Mouse (Mus musculus) urinary bladder, postnatal 25 days (tissue): ENCODE measurements around the gene Trap1a.
"Not testable (repeated sequence)": the region's sequence is repeated elsewhere in the genome, so short reads cannot be mapped to it uniquely, and the experiment has no call there.

Source experiments
- DNase-seq: peaks from one replicate; pipeline ENCODE4 v3.0.0; 2022; ENCODE audit warnings: low spot score

The Trap1a gene

DNA sequence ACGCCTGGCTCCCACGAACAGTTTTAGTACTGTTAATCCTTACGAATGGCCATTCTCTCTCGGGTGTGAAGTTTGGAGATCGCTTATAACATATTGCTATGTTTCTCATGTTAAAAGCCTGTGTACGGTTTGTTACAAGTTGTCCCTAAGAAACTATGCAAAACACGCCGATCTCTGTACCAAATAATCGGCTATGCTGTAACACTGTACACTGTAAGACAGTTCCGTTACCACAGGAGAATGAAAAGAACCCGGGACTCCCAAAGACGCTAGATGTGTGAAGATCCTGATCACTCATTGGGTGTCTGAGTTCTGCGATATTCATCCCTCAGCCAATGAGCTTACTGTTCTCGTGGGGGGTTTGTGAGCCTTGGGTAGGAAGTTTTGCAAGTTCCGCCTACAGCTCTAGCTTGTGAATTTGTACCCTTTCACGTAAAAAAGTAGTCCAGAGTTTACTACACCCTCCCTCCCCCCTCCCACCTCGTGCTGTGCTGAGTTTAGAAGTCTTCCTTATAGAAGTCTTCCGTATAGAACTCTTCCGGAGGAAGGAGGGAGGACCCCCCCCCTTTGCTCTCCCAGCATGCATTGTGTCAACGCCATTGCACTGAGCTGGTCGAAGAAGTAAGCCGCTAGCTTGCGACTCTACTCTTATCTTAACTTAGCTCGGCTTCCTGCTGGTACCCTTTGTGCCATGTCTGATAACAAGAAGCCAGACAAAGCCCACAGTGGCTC, at the start of gene Trap1a:
Trap1a (plus strand) TSS at position 421 of the 732 bp plus-strand sequence.
- no peak for DNase-seq

GRCm38 (mm10) chrX:139293114-139293513, 40.4 kb upstream of the Trap1a start:
- no peak for DNase-seq

GRCm38 (mm10) chrX:139295325-139295724, 38.2 kb upstream of the Trap1a start:
- no peak for DNase-seq

DNA sequence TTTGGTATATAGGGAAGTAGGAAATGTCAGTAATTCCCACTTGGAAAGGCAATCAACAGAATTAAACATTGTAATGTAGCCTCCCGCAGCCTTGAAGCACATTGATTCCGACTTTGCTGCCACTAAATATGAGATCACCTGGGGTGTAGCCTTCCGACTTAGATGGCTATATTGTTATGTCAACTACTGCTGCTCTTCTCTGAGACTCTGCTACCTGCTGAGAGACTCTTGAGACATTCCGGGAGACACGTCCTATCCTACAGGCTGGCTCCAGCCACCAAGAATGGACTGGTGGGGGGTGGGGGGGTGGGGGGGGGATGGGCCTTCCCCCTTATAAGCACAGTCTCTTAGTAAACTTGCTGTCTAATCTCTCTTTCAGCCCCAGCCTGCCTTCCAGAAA, 16.1 kb upstream of the Trap1a start:
- DNase-seq = not testable (repeated sequence)

GRCm38 (mm10) chrX:139332583-139332982, 900 bp upstream of the Trap1a start:
- DNase-seq = no peak

GRCm38 (mm10) chrX:139334504-139335418, 1.3 kb downstream of the Trap1a start:
- no peak for DNase-seq

GRCm38 (mm10) chrX:139335419-139336074, 2.1 kb downstream of the Trap1a start:
- DNase-seq = no peak

DNA sequence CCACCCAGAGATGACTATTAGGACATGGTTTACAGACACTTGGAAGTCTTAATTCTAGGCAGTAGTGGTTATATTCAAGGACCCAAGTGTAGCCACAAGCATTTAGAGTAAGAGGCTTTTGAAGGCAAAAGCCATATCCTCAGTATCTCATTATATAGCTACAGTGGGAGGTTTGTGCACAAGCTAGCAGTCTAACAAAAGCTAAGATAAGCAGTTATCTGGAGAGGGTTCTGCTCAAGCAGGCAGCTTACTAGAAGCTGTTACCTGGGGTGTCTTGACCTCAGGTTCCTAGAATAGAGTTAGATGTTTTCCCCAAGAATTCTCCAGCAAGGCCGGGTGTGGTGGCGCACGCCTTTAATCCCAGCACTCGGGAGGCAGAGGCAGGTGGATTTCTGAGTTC, 6.1 kb downstream of the Trap1a start:
- no peak for DNase-seq

DNA sequence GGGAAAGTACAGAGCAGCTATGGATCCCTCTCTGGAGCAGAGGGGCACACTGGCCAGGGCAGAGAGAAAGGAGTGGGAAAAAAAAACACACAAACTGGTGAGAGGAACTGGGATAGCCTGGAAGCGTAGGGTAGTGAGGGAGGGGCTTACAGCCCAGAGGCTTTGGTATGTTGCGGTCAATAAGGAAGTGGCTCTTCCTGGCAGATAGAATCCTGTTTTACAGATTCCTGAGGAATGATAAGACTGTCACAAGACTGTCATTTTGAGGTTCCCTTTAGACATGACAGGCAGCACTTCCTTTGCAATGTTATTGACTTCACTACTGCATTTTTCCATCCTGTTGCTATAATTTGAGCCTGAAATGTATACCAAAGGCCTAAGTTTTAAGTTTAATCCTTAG, 7.7 kb downstream of the Trap1a start:
- no peak for DNase-seq

GRCm38 (mm10) chrX:139352192-139352772, 18.8 kb downstream of the Trap1a start:
- DNase-seq = no peak

GRCm38 (mm10) chrX:139357639-139358260, 24.3 kb downstream of the Trap1a start:
- DNase-seq = no peak

DNA sequence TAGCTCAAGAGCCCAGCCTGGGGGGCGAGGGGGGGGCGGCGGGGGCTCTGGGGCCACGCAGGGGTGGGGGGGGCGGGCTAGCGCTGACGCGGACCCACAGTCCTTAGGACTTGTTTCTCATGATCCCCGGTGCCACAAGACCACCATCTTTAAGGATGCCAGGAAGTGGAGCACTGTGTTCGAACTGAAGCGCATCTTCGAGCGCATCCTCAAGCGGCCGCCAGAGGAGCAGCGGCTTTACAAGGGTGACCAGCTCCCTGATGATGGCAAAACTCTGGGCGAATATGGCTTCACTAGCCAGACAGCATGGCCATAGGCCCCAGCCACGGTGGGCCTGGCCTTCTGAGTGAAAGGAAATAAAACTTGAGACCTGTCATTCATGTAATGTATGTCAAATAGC, 24.9 kb downstream of the Trap1a start:
- no peak for DNase-seq

DNA sequence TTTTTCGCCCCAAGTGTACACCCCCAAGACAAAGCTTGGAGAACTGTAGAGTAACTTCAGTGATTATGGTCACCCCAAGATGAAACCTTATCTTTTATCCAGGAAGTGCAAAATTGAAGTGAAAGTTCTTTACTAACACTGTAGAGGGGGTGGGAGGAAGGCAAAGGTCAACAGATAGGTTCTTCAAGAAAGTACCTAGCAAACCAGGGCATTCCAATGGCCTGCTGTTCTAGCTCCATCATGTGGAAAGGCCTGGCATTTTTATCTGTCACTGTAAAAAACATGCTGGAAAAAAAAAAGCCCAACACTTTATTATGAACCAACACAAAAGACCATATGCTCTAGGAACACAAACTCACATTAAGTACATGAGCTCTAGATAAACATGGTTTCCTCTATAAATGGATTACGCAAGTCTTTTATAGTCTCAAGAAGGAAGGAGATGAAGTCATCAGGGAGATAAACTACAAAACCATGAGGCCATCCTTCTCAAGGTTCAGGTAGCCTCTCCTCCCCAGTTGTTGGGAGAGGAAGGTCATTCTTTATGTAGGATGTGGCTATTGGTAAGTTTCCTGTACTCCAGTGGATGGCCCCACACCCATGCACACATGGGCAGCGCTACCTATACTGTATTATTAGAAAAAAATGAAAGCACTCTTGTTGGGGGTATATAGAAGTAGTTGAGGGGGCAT, 33.5 kb downstream of the Trap1a start:
- no peak for DNase-seq

DNA sequence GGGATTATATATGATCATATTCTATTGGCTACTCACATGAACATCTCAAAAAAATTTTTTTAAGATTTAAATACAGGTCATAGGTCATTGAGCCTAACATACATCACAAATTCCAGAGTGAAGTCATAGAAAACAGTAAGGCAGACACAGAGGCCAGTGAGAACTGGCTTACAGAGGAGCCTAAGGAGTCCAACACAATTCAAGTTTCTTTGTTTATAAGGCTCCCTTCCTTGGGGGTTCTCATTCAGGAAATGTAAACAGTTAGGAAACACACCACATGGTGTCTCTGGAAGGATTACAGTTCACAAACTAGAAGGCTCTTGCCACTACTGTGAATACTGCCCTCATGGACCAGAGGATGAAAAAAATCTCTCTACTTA, 34.0 kb downstream of the Trap1a start:
- no peak for DNase-seq

- DNase-seq = no peak
These were observed 35.6 kb downstream of the Trap1a start for GRCm38 (mm10) chrX:139369122-139369521.

DNA sequence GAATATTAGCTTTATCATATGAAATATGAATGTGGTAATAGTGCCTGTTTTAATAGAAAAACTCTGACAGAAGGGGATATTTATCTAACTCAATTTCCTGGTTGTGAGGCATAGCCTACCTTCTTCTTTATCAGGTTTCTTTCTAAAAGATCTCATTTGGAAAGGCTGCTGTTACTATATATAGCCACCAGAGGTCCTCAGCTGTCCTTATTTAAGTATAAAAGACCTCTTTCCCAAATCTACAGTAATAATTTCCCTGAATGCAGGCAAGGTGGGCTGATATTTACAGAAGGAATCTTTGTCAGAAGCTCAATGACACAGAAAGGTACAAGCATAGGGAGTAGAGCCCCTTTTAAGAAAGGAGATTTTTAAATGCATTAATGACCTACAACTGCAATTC, 39.2 kb downstream of the Trap1a start:
- no peak for DNase-seq
